Mouse (Mus musculus) forebrain, postnatal 0 days (tissue): ENCODE measurements around the gene Lancl3. TPM values are rescaled to one million over a fixed set of nuclear protein-coding genes. Genes with fewer than 3 reads are reported as not detected.

ENCODE experiments used
- ATAC-seq: fragments of 200-750 bp; cut with Nextera tagmentation; 2 replicates; pipeline ENCODE4 v1.8.0; 2017; ENCODE audit warnings: mild to moderate bottlenecking, moderate library complexity
- DNase-seq: peaks from one replicate; pipeline ENCODE4 v3.0.0-alpha.2; 2015
- H3K27ac ChIP-seq: fragments of 300-500 bp; sonication (generic); 2 replicates; pipeline ENCODE4 v1.5.1; 2014; ENCODE audit warnings: low read depth, mild to moderate bottlenecking, antibody characterized with exemption, low read length, moderate library complexity, mixed read lengths
- H3K27me3 ChIP-seq: fragments of 300-500 bp; sonication (generic); 2 replicates; pipeline ENCODE4 v1.6.1; 2014; ENCODE audit warnings: mild to moderate bottlenecking, low read length, mixed read lengths; ENCODE audit not compliant: insufficient read depth
- H3K36me3 ChIP-seq: fragments of 300-500 bp; sonication (generic); 2 replicates; pipeline ENCODE4 v1.6.1; 2014; ENCODE audit warnings: mild to moderate bottlenecking, moderate library complexity; ENCODE audit not compliant: insufficient read depth
- H3K4me1 ChIP-seq: fragments of 300-500 bp; sonication (generic); 2 replicates; pipeline ENCODE4 v1.6.1; 2014; ENCODE audit warnings: antibody characterized with exemption; ENCODE audit not compliant: insufficient read depth
- H3K4me2 ChIP-seq: fragments of 300-500 bp; sonication (generic); 2 replicates; pipeline ENCODE4 v1.6.1; 2014; ENCODE audit warnings: low read depth, mild to moderate bottlenecking, moderate library complexity
- H3K4me3 ChIP-seq: fragments of 300-500 bp; sonication (generic); 2 replicates; pipeline ENCODE4 v1.5.1; 2014; ENCODE audit warnings: low read depth, low read length, mixed read lengths
- H3K9ac ChIP-seq: fragments of 300-500 bp; sonication (generic); 2 replicates; pipeline ENCODE4 v1.6.1; 2014; ENCODE audit warnings: mild to moderate bottlenecking
- H3K9me3 ChIP-seq: fragments of 300-500 bp; sonication (generic); 2 replicates; pipeline ENCODE4 v1.6.1; 2016; ENCODE audit warnings: low read length
- CTCF ChIP-seq: sonication (generic); IDR thresholded peaks from 2 replicates; pipeline ENCODE4 v1.5.1; 2016; ENCODE audit warnings: antibody characterized with exemption, control low read depth, low read depth
- WGBS: fragments of 180-500 bp; shearing (Covaris S2); extraction: QIAGEN DNeasy Blood & Tissue Kit; methylation state at CpG from one replicate; pipeline ENCODE4 v1.1.7; 2014; 5-methylcytosine and 5-hydroxymethylcytosine counted together
- polyA plus RNA-seq: library from polyadenylated mRNA; unstranded; fragments of >200 nt; fragmentation: Nextera tagmentation; extraction: Ambion mirVana; gene quantifications from 2 replicates; pipeline ENCODE4 v1.2.1, GENCODE M21; 2015
- total RNA-seq: library from RNA; depleted of rRNA; stranded (reverse); fragments of >200 nt; gene quantifications from 2 replicates; pipeline ENCODE4 v1.2.3, GENCODE M21; 2014

Lancl3 gene
- total and polyA plus RNA-seq, 2 experiments from 2014 or later: 5.6 to 14.9 TPM

DNA sequence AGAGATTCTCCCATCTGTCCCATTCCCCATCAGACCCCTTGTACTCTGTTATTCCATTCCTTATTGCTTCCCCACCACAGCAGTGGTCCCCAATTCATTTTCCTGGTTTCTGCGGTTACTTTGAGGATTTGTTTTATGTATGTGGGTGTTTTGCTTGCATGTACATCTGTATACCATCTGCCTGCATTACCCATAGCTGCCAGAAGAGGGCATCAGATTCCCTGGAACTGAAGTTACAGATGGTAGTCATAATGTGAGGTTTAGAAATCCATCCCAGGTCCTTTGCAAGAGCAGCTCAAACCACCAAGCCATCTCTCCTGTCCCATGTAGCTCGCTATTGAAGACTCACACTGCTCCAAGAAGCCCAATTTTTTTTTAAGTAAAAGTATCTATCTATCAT is 16.5 kb downstream of the Lancl3 start:
- no peak for TF ChIP-seq CTCF
- Histone ChIP-seq H3K4me3 (no peak overlapping the region), H3K4me1 (no peaks in the 10 kb centered on the region), H3K4me2 (no peak overlapping the region), H3K27me3 (no peaks in the 10 kb centered on the region), H3K27ac (no peak overlapping the region), H3K9me3 (no peaks in the 10 kb centered on the region), H3K9ac (no peak overlapping the region), H3K36me3 (no peaks in the 10 kb centered on the region)
- 84% methylated on average over 2 of the region's 2 CpGs for WGBS
- no peak for ATAC-seq
- no peak for DNase-seq

DNA sequence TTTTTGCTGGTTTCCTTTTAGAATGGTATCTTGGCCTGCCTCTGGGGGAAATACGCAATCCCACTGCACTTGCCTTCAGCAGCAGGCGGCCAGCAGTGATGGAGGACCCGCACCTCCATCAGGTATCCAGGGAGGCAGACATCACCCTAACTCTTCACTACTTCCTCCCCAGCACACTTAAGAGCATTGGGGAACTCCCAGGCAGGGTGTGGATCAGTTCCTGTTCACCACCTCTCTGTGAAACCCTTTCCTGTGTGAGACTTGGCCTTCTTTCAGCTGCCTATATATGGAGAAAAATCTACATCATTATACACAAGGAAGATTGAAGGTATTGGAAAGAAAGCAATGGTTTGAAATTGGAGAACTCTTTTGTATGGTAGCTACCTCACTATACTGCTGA is 19.9 kb downstream of the Lancl3 start:
- no peak for DNase-seq
- no peak overlapping the region for H3K27ac ChIP-seq
- WGBS: 91% methylated on average over 3 of the region's 3 CpGs
- no peak overlapping the region for H3K9ac ChIP-seq
- H3K4me1 ChIP-seq: no peaks in the 10 kb centered on the region
- TF ChIP-seq CTCF: no peak
- no peak overlapping the region for H3K4me3 ChIP-seq
- ATAC-seq: no peak
- no peaks in the 10 kb centered on the region for H3K27me3 ChIP-seq
- no peak overlapping the region for H3K4me2 ChIP-seq
- H3K9me3 ChIP-seq: no peaks in the 10 kb centered on the region
- H3K36me3 ChIP-seq: no peaks in the 10 kb centered on the region

DNA sequence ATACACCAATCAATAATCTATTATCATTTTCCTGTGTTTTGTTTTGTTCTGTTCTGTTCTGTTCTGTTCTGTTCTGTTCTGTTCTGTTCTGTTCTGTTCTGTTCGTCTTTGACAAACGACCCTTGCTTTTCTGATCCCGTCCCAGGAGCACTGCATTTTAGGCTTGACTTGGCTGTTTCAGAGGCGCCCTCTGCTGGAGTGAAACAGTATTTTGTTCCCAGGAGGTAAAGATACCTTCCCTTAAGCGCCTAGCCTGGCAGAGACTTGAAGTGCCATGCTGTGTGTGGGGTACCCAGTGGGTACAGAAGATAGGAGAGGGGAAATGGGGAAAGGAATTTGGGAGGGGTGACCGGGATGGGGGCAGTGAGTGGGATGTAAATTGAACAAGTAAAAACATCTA is 21.5 kb downstream of the Lancl3 start:
- H3K27ac ChIP-seq: no peak overlapping the region
- TF ChIP-seq CTCF: peak; percentile 56
- no peaks in the 10 kb centered on the region for H3K36me3 ChIP-seq
- H3K4me1 ChIP-seq: no peaks in the 10 kb centered on the region
- no peaks in the 10 kb centered on the region for H3K9me3 ChIP-seq
- no peaks in the 10 kb centered on the region for H3K27me3 ChIP-seq
- H3K4me2 ChIP-seq: no peak overlapping the region
- ATAC-seq (no peak), DNase-seq (peak; percentile 52)
- 31% methylated on average over 6 of the region's 6 CpGs for WGBS
- no peak overlapping the region for H3K4me3 ChIP-seq
- H3K9ac ChIP-seq: no peak overlapping the region

DNA sequence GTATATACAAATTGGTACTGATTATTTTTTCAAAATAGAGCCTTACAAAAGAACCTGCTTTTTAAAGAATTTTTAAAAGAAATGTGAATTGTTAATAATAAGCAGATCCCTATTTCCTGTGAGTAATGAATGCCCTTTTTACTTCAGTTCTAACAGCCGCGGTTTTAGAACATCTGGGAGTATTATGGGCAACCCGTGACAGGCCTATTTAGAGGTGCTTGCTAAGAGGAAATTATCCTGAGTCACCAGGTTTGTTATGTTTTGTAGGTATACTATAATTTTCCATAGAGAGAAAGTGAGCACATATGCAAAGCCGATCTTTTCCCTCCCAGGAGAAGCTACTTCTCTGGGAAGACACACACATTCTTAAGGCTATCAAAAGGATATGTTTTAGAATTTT is 22.0 kb downstream of the Lancl3 start:
- H3K27ac ChIP-seq: no peak overlapping the region
- 84% methylated on average over 4 of the region's 4 CpGs for WGBS
- H3K4me1 ChIP-seq: no peaks in the 10 kb centered on the region
- no peak overlapping the region for H3K9ac ChIP-seq
- H3K27me3 ChIP-seq: no peaks in the 10 kb centered on the region
- no peak overlapping the region for H3K4me2 ChIP-seq
- no peak overlapping the region for H3K4me3 ChIP-seq
- TF ChIP-seq CTCF: no peak
- H3K9me3 ChIP-seq: no peaks in the 10 kb centered on the region
- DNase-seq (no peak), ATAC-seq (no peak)
- no peaks in the 10 kb centered on the region for H3K36me3 ChIP-seq

DNA sequence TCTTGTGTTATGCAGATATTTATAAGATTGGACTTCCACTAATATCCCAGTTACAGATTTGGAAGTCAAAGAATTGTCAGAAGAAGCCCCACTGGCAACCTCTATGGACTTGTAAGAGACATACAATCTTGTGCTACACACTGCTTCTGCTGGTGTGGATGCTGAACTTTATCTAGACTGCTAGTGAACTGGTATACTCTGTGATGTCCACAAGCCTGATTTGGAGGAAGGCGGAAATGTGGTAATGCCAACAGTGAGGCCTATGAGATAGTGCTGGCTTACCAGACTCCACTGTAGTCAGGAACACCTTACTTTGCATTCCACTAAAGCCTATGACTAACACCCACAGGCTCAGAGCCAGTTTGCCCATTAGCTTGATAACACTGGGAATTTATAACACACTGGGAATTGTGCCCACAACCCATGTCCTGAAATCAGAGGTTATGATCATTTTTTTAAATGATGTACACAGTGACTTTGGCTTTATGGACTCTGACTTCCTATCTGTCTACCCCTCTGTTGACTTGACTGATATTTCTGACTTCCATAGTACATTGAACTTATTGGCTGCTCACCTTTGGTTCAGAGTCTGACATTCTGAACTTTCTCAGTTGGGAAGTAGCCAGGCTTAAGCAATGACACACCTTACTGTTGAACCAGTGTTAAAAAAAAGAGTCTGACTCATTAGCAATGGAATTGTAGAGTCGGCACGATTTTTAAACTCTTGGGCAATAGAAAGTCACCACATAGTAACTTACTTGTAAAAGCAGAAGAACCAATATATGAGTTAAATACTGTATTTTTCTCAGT is 22.9 kb downstream of the Lancl3 start:
- 91% methylated on average over 3 of the region's 3 CpGs for WGBS
- Histone ChIP-seq H3K4me2 (no peak overlapping the region), H3K27me3 (no peaks in the 10 kb centered on the region), H3K4me3 (no peak overlapping the region), H3K36me3 (no peaks in the 10 kb centered on the region), H3K9me3 (no peaks in the 10 kb centered on the region), H3K9ac (no peak overlapping the region), H3K27ac (no peak overlapping the region), H3K4me1 (no peaks in the 10 kb centered on the region)
- ATAC-seq: no peak
- no peak for TF ChIP-seq CTCF
- DNase-seq: no peak

DNA sequence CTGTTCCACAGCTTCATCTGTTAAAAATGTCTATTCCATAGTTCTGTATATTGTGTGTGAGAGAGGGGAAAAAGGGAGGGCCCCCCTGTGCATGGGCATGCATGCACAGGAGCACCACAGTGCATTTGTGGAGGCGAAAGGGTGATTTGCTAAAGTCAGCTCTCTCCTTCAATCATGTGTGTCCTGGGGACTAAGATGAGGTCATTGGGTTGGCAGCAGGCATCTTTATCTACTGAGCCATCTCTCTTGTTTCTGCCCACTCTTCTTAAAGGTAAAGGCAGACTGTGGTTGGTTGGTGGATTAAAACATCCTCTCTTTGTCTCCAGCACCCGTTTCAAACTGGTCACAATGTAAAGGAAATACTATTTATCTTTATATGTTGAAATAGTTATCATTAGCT is 27.4 kb downstream of the Lancl3 start:
- no peak overlapping the region for H3K4me2 ChIP-seq

DNA sequence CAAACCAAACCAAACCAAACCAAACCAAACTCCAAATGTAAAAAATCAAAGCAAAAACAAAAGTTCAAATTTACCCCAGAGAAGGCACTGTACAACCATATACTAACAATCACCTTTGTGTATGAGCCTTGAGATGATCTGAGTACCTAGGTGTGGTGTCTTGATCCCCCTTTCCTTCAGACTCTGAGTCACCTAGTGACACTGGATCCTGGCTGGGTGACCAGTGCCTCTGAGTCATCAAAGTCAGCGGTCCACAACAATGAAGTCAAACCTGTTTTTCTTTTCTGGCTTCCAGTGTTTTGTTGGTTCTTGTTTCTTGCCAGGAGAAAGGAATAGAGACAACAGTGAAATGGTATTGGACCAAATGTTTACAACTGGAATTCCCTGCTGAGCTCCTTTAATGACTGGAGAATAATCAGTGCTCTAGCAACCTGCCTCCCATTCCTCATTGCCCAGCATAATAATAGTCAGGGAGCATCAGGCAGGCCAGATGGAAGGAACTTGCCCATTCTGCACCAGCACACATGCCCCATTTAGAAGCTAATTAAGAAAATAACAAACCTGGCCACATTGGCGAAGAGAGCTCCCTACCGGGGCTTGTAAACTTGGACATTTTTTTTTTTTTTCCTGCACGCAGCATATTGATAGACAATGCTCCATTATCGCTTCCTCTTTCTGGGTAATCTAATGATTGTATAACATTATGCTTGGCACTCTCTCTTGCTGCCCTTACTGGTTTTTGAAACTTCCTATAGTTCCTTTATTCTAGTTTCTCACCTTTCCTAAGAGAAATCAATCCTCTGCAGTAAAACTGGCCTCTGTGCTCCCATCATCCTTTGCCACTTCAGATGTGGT is 41.3 kb downstream of the Lancl3 start:
- no peaks in the 10 kb centered on the region for H3K36me3 ChIP-seq

More for the DNA sequence above, 27.4 kb downstream of the Lancl3 start:
- WGBS: 71% methylated on average over 2 of the region's 2 CpGs
- no peak overlapping the region for H3K27ac ChIP-seq
- H3K36me3 ChIP-seq: no peaks in the 10 kb centered on the region
- H3K4me3 ChIP-seq: no peak overlapping the region
- no peaks in the 10 kb centered on the region for H3K4me1 ChIP-seq
- H3K27me3 ChIP-seq: no peaks in the 10 kb centered on the region
- no peak overlapping the region for H3K9ac ChIP-seq
- no peak for DNase-seq
- no peak for ATAC-seq
- TF ChIP-seq CTCF: no peak
- no peaks in the 10 kb centered on the region for H3K9me3 ChIP-seq

More for the DNA sequence above, 41.3 kb downstream of the Lancl3 start:
- TF ChIP-seq CTCF: no peak
- Histone ChIP-seq H3K4me1 (no peaks in the 10 kb centered on the region), H3K4me2 (no peak overlapping the region), H3K27me3 (no peaks in the 10 kb centered on the region), H3K9ac (no peak overlapping the region), H3K4me3 (no peak overlapping the region), H3K27ac (no peak overlapping the region), H3K9me3 (no peaks in the 10 kb centered on the region)
- WGBS: 47% methylated on average over 5 of the region's 5 CpGs
- DNase-seq (peak; percentile 17), ATAC-seq (peak; percentile 14; the same call in 1 of the 2 replicates)
